In genomic region chr17:79615897-79616296, GRCm38 (mm10) we compare ENCODE assay signal across 8 mouse cellular contexts. TPM values are rescaled to one million over a fixed set of nuclear protein-coding genes. Genes with fewer than 3 reads are reported as not detected.
DNase-seq lines count a peak whose midpoint lies in the region; ATAC-seq and TF ChIP-seq lines count a peak whose summit lies in the region.

No protein-coding gene starts in this region.

- no peaks in the 10 kb centered on the region for H3K9me3 ChIP-seq in lung, embryonic 14.5 days (ENCODE audit: low read depth, low read length)
- no peaks in the 10 kb centered on the region for H3K9me3 ChIP-seq in forebrain, embryonic 12.5 days
- H3K9me3 ChIP-seq in limb, embryonic 12.5 days, result no peaks in the 10 kb centered on the region

- TF ChIP-seq POLR2A in olfactory bulb, adult 2 months (IDR thresholded peaks at IDR 0.05; ENCODE audit: insufficient read depth, low read depth, low read length), result no peak

- H3K9ac ChIP-seq in lung, embryonic 14.5 days, result no peak overlapping the region; the same call in 1 of the 2 replicates
- no peak overlapping the region for H3K9ac ChIP-seq in forebrain, embryonic 12.5 days
- H3K9ac ChIP-seq in limb, embryonic 12.5 days (replicated peaks), result no peak overlapping the region

- H3K4me2 ChIP-seq in lung, embryonic 14.5 days, result peak overlapping the region; percentile 84
- peak overlapping the region; percentile 80 for H3K4me2 ChIP-seq in forebrain, embryonic 12.5 days
- peak overlapping the region; percentile 71 for H3K4me2 ChIP-seq in limb, embryonic 12.5 days

- H3K27ac ChIP-seq in lung, embryonic 14.5 days (ENCODE audit: low read depth), result no peak overlapping the region
- H3K27ac ChIP-seq in forebrain, embryonic 12.5 days, result no peak overlapping the region
- no peak overlapping the region for H3K27ac ChIP-seq in limb, embryonic 12.5 days
- no peak overlapping the region for H3K27ac ChIP-seq in olfactory bulb, adult 2 months (ENCODE audit: insufficient read depth, low read depth, low read length)

- no peaks in the 10 kb centered on the region for H3K36me3 ChIP-seq in lung, embryonic 14.5 days (ENCODE audit: insufficient read depth)
- no peaks in the 10 kb centered on the region for H3K36me3 ChIP-seq in forebrain, embryonic 12.5 days (replicated peaks)
- H3K36me3 ChIP-seq in limb, embryonic 12.5 days, result no peaks in the 10 kb centered on the region

- ATAC-seq in lung, embryonic 14.5 days (ENCODE audit: insufficient read depth), result no peak
- no peak for ATAC-seq in forebrain, embryonic 12.5 days (ENCODE audit: low FRiP score)
- no peak for ATAC-seq in limb, embryonic 12.5 days (ENCODE audit: insufficient number of reproducible peaks, insufficient read depth, low FRiP score, low TSS enrichment, low read depth)

- no peak for TF ChIP-seq CTCF in lung, embryonic 14.5 days (IDR thresholded peaks at IDR 0.05; ENCODE audit: low read depth)
- TF ChIP-seq CTCF in olfactory bulb, adult 2 months (IDR thresholded peaks at IDR 0.05; ENCODE audit: insufficient read depth, low read depth, low read length), result no peak

- WGBS in lung, embryonic 14.5 days, result 74% methylated on average over 9 of the region's 9 CpGs
- 88% methylated on average over 9 of the region's 9 CpGs for WGBS in forebrain, embryonic 12.5 days
- WGBS in limb, embryonic 12.5 days, result 83% methylated on average over 9 of the region's 9 CpGs
- 85% methylated on average over 9 of the region's 9 CpGs for WGBS in olfactory bulb, adult 2 months

- no peaks in the 10 kb centered on the region for H3K27me3 ChIP-seq in lung, embryonic 14.5 days (ENCODE audit: insufficient read depth, low read length)
- no peaks in the 10 kb centered on the region for H3K27me3 ChIP-seq in forebrain, embryonic 12.5 days
- H3K27me3 ChIP-seq in limb, embryonic 12.5 days, result no peaks in the 10 kb centered on the region

- H3K4me3 ChIP-seq in lung, embryonic 14.5 days (ENCODE audit: low read depth, low read length), result peak overlapping the region; percentile 73
- H3K4me3 ChIP-seq in forebrain, embryonic 12.5 days (replicated peaks), result peak overlapping the region; percentile 79; the same call in 1 of the 2 replicates
- H3K4me3 ChIP-seq in limb, embryonic 12.5 days (replicated peaks), result peak overlapping the region; percentile 82
- 0 out of 2 replicates have a peak overlapping the region, but pooled peaks have one; percentile 3 for H3K4me3 ChIP-seq in olfactory bulb, adult 2 months (ENCODE audit: insufficient read depth, low read depth, low read length)

- DNase-seq in lung, embryonic 14.5 days, result peak; percentile 35
- DNase-seq in lung, postnatal 14 days, result no peak
- DNase-seq in adrenal gland, postnatal 10 days, result no peak
- DNase-seq in right cerebral cortex, postnatal 10 days (ENCODE audit: low spot score in 2 of 2), result no peak
- DNase-seq in adrenal gland, adult 8-10 months, result no peak

- H3K4me1 ChIP-seq in lung, embryonic 14.5 days (ENCODE audit: insufficient read depth), result no peaks in the 10 kb centered on the region
- H3K4me1 ChIP-seq in forebrain, embryonic 12.5 days, result peaks cover 6% of the 10 kb centered on the region; the same call in 1 of the 2 replicates
- H3K4me1 ChIP-seq in limb, embryonic 12.5 days (replicated peaks), result no peaks in the 10 kb centered on the region; the same call in 1 of the 2 replicates
- H3K4me1 ChIP-seq in olfactory bulb, adult 2 months (ENCODE audit: control insufficient read depth, insufficient read depth, low read length), result 0 out of 2 replicates have a peak, but pooled peaks cover 2% of the 10 kb centered on the region

RNA-seq across cellular contexts. Expression of gene Rmdn2, which starts 4.2 kb away (rescaled TPM):
- polyA plus RNA-seq in lung, embryonic 14.5 days (2014; fragmentation: Nextera tagmentation; extraction: Ambion mirVana), result 13.3 and 17.0 TPM in 2 replicates
- 5.3 and 5.4 TPM in 2 replicates for polyA plus RNA-seq in forebrain, embryonic 12.5 days (2016; fragmentation: Nextera tagmentation; extraction: Ambion mirVana)
- polyA plus RNA-seq in limb, embryonic 12.5 days (2016; fragmentation: Nextera tagmentation; extraction: Ambion mirVana), result 8.7 and 9.8 TPM in 2 replicates
- polyA plus RNA-seq in olfactory bulb, adult 2 months (2012; ENCODE audit: insufficient read depth, insufficient read length, low replicate concordance, missing spikeins), result not detected in 2 replicates
- 100 to 1,000 TPM; 114 to 156 TPM for total RNA-seq in adrenal gland, postnatal 10 days (2021)
- total RNA-seq in adrenal gland, adult 8-10 months (2022), result 100 to 1,000 TPM; 347 to 537 (median 455) TPM

Comparison
In these comparisons a context has a peak if more than half of its experiments do, and no peak if none do; other contexts are left out.
1. H3K4me3 ChIP-seq: peak in every context shown above with its lines; median percentile 82 in limb, embryonic 12.5 days; 79 in forebrain, embryonic 12.5 days; 73 in lung, embryonic 14.5 days; 3 in olfactory bulb, adult 2 months.